Mouse (Mus musculus) thymus, adult 2 months (tissue): ENCODE measurements around the gene Spata16.

ENCODE experiments used
- CTCF ChIP-seq: fragments of 200-500 bp; IDR thresholded peaks from 2 replicates; pipeline ENCODE4 v1.5.1; 2012; ENCODE audit warnings: mild to moderate bottlenecking, control low read depth, low read length, moderate library complexity, borderline replicate concordance; ENCODE audit not compliant: control insufficient read depth, poor library complexity, insufficient read depth; ENCODE audit errors: extremely low read depth
- POLR2A ChIP-seq: fragments of 200-500 bp; IDR thresholded peaks from 2 replicates; pipeline ENCODE4 v1.6.1; 2012; ENCODE audit warnings: mild to moderate bottlenecking, low read length, control low read depth, moderate library complexity; ENCODE audit not compliant: control insufficient read depth, poor library complexity, insufficient read depth; ENCODE audit errors: extremely low read depth

- no peak for TF ChIP-seq POLR2A
- TF ChIP-seq CTCF = no peak
Measured at GRCm38 (mm10) chr3:26979603-26980002, 342.2 kb downstream of the Spata16 start.
